Mouse (Mus musculus): Measurements from ENCODE around the gene Rnf150. TPM values are rescaled to one million over a fixed set of nuclear protein-coding genes. Genes with fewer than 3 reads are reported as not detected.

Rnf150 gene
- polyA plus RNA-seq, 1 experiment = 3.5 TPM

GRCm38 (mm10) chr8:82871986-82872385, 8.8 kb downstream of the Rnf150 start:
- Histone ChIP-seq H3K27me3 (ENCODE audit: control insufficient read depth, insufficient read depth, insufficient read length) (no peaks in the 10 kb centered on the region), H3K4me3 (ENCODE audit: insufficient read depth, poor library complexity, severe bottlenecking) (no peak overlapping the region), H3K36me3 (ENCODE audit: control insufficient read depth, insufficient read depth) (no peaks in the 10 kb centered on the region), H3ac (ENCODE audit: control insufficient read depth, insufficient read length, low read depth) (no peak overlapping the region), H3K79me3 (ENCODE audit: low read depth) (peaks cover 12% of the 10 kb centered on the region), H3K79me2 (ENCODE audit: control insufficient read depth, insufficient read depth) (peaks cover 44% of the 10 kb centered on the region)
- TF ChIP-seq USF1 (IDR thresholded peaks at IDR 0.05; ENCODE audit: low read depth) (no peak), FOSL1 (IDR thresholded peaks at IDR 0.05; ENCODE audit: insufficient read depth, low read length, poor library complexity, severe bottlenecking) (no peak), MYOG (IDR thresholded peaks at IDR 0.05; ENCODE audit: control insufficient read depth, extremely low read depth, insufficient read length) (no peak), MYOD1 (IDR thresholded peaks at IDR 0.05; ENCODE audit: control insufficient read depth, insufficient read length, low read depth) (no peak)

GRCm38 (mm10) chr8:82874102-82874501, 10.9 kb downstream of the Rnf150 start:
- Histone ChIP-seq H3K27me3 (ENCODE audit: control insufficient read depth, insufficient read depth, insufficient read length) (no peaks in the 10 kb centered on the region), H3K79me3 (ENCODE audit: low read depth) (peaks cover 7% of the 10 kb centered on the region), H3K4me3 (ENCODE audit: insufficient read depth, poor library complexity, severe bottlenecking) (no peak overlapping the region), H3K36me3 (ENCODE audit: control insufficient read depth, insufficient read depth) (no peaks in the 10 kb centered on the region), H3ac (ENCODE audit: control insufficient read depth, insufficient read length, low read depth) (no peak overlapping the region), H3K79me2 (ENCODE audit: control insufficient read depth, insufficient read depth) (peaks cover 24% of the 10 kb centered on the region)
- TF ChIP-seq CEBPB (IDR thresholded peaks at IDR 0.05; ENCODE audit: low read depth) (no peak), CTCF (IDR thresholded peaks at IDR 0.05; ENCODE audit: control insufficient read depth, insufficient read depth, insufficient read length) (no peak), MAX (IDR thresholded peaks at IDR 0.05) (no peak)

GRCm38 (mm10) chr8:82875135-82875534, 12.0 kb downstream of the Rnf150 start:
- no peaks in the 10 kb centered on the region for H3K36me3 ChIP-seq (ENCODE audit: control insufficient read depth, insufficient read depth)
- H3ac ChIP-seq (ENCODE audit: control insufficient read depth, insufficient read length, low read depth) = no peak overlapping the region
- TF ChIP-seq FOSL1 (IDR thresholded peaks at IDR 0.05; ENCODE audit: insufficient read depth, low read length, poor library complexity, severe bottlenecking) (no peak), MYOD1 (IDR thresholded peaks at IDR 0.05; ENCODE audit: control insufficient read depth, insufficient read length, low read depth) (no peak)
- peaks cover 3% of the 10 kb centered on the region for H3K79me3 ChIP-seq (ENCODE audit: low read depth)
- H3K79me2 ChIP-seq (ENCODE audit: control insufficient read depth, insufficient read depth) = peaks cover 13% of the 10 kb centered on the region
- H3K27me3 ChIP-seq (ENCODE audit: control insufficient read depth, insufficient read depth, insufficient read length) = no peaks in the 10 kb centered on the region
- no peak overlapping the region for H3K4me3 ChIP-seq (ENCODE audit: insufficient read depth, poor library complexity, severe bottlenecking)

- no peak for TF ChIP-seq MYOG (IDR thresholded peaks at IDR 0.05; ENCODE audit: control insufficient read depth, extremely low read depth, insufficient read length)
- TF ChIP-seq USF1 (IDR thresholded peaks at IDR 0.05; ENCODE audit: low read depth) = no peak
- H3K4me3 ChIP-seq (ENCODE audit: insufficient read depth, poor library complexity, severe bottlenecking) = no peak overlapping the region
- H3K79me3 ChIP-seq (ENCODE audit: low read depth) = no peaks in the 10 kb centered on the region
- H3K27me3 ChIP-seq (ENCODE audit: control insufficient read depth, insufficient read depth, insufficient read length) = no peaks in the 10 kb centered on the region
- no peaks in the 10 kb centered on the region for H3K36me3 ChIP-seq (ENCODE audit: control insufficient read depth, insufficient read depth)
- no peak overlapping the region for H3ac ChIP-seq (ENCODE audit: control insufficient read depth, insufficient read length, low read depth)
- peaks cover 4% of the 10 kb centered on the region for H3K79me2 ChIP-seq (ENCODE audit: control insufficient read depth, insufficient read depth)
Observed at GRCm38 (mm10) chr8:82884480-82884879, 21.3 kb downstream of the Rnf150 start.

GRCm38 (mm10) chr8:82887234-82887633, 24.1 kb downstream of the Rnf150 start:
- no peaks in the 10 kb centered on the region for H3K79me2 ChIP-seq (ENCODE audit: control insufficient read depth, insufficient read depth)
- H3K4me3 ChIP-seq (ENCODE audit: insufficient read depth, poor library complexity, severe bottlenecking) = no peak overlapping the region
- H3K27me3 ChIP-seq (ENCODE audit: control insufficient read depth, insufficient read depth, insufficient read length) = no peaks in the 10 kb centered on the region
- H3ac ChIP-seq (ENCODE audit: control insufficient read depth, insufficient read length, low read depth) = no peak overlapping the region
- TF ChIP-seq CTCF (IDR thresholded peaks at IDR 0.05; ENCODE audit: control insufficient read depth, insufficient read depth, insufficient read length) (no peak), MAX (IDR thresholded peaks at IDR 0.05) (no peak), CEBPB (IDR thresholded peaks at IDR 0.05; ENCODE audit: low read depth) (no peak), MYOG (IDR thresholded peaks at IDR 0.05; ENCODE audit: control insufficient read depth, extremely low read depth, insufficient read length) (no peak), FOSL1 (IDR thresholded peaks at IDR 0.05; ENCODE audit: insufficient read depth, low read length, poor library complexity, severe bottlenecking) (no peak), USF1 (IDR thresholded peaks at IDR 0.05; ENCODE audit: low read depth) (no peak), MYOD1 (IDR thresholded peaks at IDR 0.05; ENCODE audit: control insufficient read depth, insufficient read length, low read depth) (no peak)
- H3K36me3 ChIP-seq (ENCODE audit: control insufficient read depth, insufficient read depth) = no peaks in the 10 kb centered on the region
- no peaks in the 10 kb centered on the region for H3K79me3 ChIP-seq (ENCODE audit: low read depth)

- H3K36me3 ChIP-seq (ENCODE audit: control insufficient read depth, insufficient read depth) = no peaks in the 10 kb centered on the region
- no peaks in the 10 kb centered on the region for H3K79me2 ChIP-seq (ENCODE audit: control insufficient read depth, insufficient read depth)
- TF ChIP-seq MAX (IDR thresholded peaks at IDR 0.05) (no peak), USF1 (IDR thresholded peaks at IDR 0.05; ENCODE audit: low read depth) (no peak), MYOG (IDR thresholded peaks at IDR 0.05; ENCODE audit: control insufficient read depth, extremely low read depth, insufficient read length) (no peak), MYOD1 (IDR thresholded peaks at IDR 0.05; ENCODE audit: control insufficient read depth, insufficient read length, low read depth) (no peak), FOSL1 (IDR thresholded peaks at IDR 0.05; ENCODE audit: insufficient read depth, low read length, poor library complexity, severe bottlenecking) (no peak), CEBPB (IDR thresholded peaks at IDR 0.05; ENCODE audit: low read depth) (no peak), CTCF (IDR thresholded peaks at IDR 0.05; ENCODE audit: control insufficient read depth, insufficient read depth, insufficient read length) (no peak)
- H3K79me3 ChIP-seq (ENCODE audit: low read depth) = no peaks in the 10 kb centered on the region
- H3ac ChIP-seq (ENCODE audit: control insufficient read depth, insufficient read length, low read depth) = no peak overlapping the region
- H3K27me3 ChIP-seq (ENCODE audit: control insufficient read depth, insufficient read depth, insufficient read length) = no peaks in the 10 kb centered on the region
- no peak overlapping the region for H3K4me3 ChIP-seq (ENCODE audit: insufficient read depth, poor library complexity, severe bottlenecking)
Observed at GRCm38 (mm10) chr8:82889062-82889720, 26.0 kb downstream of the Rnf150 start.

All from C2C12 (cell line).